Mouse (Mus musculus): ENCODE results near the gene Zdhhc21. TPM values are rescaled to one million over a fixed set of nuclear protein-coding genes. Genes with fewer than 3 reads are reported as not detected.

Gene Zdhhc21
- polyA plus RNA-seq, 1 experiment from 2014 or later = 13.8 TPM

Other genes with a start within 250 kb of the Zdhhc21 start
- 30.9 and 33.3 TPM in 2 replicates for gene Nfib, start 154.2 kb downstream of the Zdhhc21 start, polyA plus RNA-seq (2014; fragmentation: Nextera tagmentation; extraction: Ambion mirVana)
- 0.20 TPM in 1 of 2 replicates, not detected in the other for gene Cer1, start 25.2 kb upstream of the Zdhhc21 start, polyA plus RNA-seq (2014; fragmentation: Nextera tagmentation; extraction: Ambion mirVana)
- gene Frem1, start 192.4 kb upstream of the Zdhhc21 start, polyA plus RNA-seq (2014; fragmentation: Nextera tagmentation; extraction: Ambion mirVana) = 20.8 and 21.4 TPM in 2 replicates

Data from embryonic facial prominence, embryonic 11.5 days (tissue).